Mouse (Mus musculus) brain, embryonic 14.5 days (tissue): ENCODE measurements around the gene Alg1. TPM values are rescaled to one million over a fixed set of nuclear protein-coding genes. Genes with fewer than 3 reads are reported as not detected.

ENCODE experiments used
- DNase-seq: peaks from one replicate; pipeline ENCODE4 v3.0.0-alpha.2; 2011; ENCODE audit warnings: low read depth
- CTCF ChIP-seq: fragments of 200-500 bp; IDR thresholded peaks from 2 replicates; pipeline ENCODE4 v1.5.1; 2012; ENCODE audit warnings: inconsistent platforms, mild to moderate bottlenecking, moderate library complexity, borderline replicate concordance; ENCODE audit not compliant: insufficient read depth, insufficient read length; ENCODE audit errors: extremely low read depth
- POLR2A ChIP-seq: fragments of 200-500 bp; IDR thresholded peaks from 2 replicates; pipeline ENCODE4 v1.6.1; 2012; ENCODE audit warnings: mild to moderate bottlenecking, inconsistent platforms, borderline replicate concordance; ENCODE audit not compliant: poor library complexity, insufficient read depth, insufficient read length, severe bottlenecking; ENCODE audit errors: extremely low read depth
- polyA plus RNA-seq: library from polyadenylated mRNA; depleted of rRNA; stranded (reverse); fragments of >200 nt; gene quantifications from 2 replicates; pipeline ENCODE4 v1.2.3, GENCODE M21; 2012; rRNA removed

Alg1 gene
- polyA plus RNA-seq = 42.9 and 56.6 TPM in 2 replicates

DNA sequence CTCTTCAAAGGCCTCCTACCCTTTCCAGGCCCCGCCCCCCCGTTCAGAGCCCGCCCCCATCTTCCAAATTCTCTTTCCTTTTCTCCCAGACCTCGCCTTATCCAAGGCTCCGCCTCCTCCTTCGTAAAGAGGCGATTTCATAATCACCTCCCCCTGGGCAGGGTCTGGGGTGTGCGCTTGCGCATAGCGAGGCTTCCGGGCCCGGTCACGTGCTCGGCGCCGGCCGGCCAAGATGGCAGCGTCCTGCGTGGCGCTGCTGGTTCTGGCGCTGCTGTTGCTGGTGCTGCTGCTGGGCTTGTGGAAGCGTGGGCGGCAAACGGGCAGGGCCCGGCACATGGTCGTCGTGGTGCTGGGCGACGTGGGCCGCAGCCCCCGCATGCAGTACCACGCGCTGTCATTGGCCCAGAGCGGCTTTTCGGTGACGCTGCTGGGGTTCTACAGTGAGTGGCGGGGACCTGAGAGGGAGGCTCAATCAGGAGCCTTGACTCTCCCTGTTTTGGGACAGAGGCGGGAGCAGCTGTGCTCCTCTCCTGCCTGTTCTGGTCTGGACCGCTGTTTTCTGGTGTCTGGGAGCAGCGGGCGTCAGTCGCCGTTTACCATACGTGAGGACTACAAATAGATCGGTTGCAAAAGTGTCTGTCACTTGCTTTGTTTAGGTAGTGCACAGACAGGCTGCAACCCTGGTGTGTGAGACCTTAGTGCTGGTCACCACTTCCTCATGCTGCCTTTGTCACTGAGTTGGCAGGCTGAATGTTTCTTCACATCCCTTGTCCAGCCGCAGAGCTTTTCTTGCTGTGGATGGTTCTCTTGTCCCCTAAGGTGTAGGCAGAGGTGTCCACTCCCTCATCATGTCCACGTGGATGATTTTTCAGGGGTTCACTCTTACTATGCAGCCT lies at the start of gene Alg1:
Gene Alg1 (plus strand): TSS at position 204 of the 896 bp plus-strand sequence.
- no peak for TF ChIP-seq CTCF
- TF ChIP-seq POLR2A = peak; percentile 100
- peak; percentile 97 for DNase-seq

DNA sequence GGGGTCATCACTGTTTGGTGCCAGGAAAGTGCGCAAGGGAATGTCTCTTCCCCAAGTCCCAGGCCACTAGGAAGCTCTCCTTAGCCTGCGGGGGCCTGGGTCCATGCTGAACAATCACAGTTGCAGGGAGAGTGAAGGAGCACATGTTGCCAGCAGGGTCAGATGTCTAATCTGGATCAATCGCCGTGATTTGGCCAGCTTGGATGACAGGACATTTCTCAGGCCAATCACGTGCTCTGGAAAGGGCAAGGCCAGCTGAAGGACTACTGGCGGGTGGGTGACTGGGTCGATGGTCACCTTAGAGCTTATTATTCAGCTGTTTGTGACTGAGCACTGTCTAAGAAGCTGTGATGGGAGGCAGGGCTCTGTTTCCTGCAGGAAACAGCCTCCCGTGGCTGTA lies 49.3 kb upstream of the Alg1 start:
- DNase-seq = no peak
- TF ChIP-seq CTCF (no peak), POLR2A (no peak)

DNA sequence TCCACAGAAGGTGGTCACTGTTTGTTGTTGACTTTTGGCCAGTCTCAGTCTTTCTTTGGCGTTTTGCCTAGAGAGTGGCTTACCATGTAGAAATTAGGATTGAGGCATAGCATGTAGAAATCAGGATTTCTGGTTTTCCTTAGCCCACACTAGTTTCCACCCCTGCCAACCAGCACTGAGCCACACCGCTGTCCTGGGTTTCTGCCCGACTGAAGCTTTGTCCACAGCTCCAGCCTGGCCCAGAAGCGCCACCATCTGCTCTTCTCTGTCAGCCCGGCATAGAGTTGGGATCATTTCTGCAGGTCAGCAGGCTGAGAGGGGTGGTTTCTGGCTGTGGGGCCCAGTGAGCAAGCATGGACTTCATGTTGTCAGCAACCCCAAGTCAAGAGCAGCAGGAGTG lies 48.5 kb upstream of the Alg1 start:
- no peak for DNase-seq
- TF ChIP-seq CTCF (no peak), POLR2A (no peak)

DNA sequence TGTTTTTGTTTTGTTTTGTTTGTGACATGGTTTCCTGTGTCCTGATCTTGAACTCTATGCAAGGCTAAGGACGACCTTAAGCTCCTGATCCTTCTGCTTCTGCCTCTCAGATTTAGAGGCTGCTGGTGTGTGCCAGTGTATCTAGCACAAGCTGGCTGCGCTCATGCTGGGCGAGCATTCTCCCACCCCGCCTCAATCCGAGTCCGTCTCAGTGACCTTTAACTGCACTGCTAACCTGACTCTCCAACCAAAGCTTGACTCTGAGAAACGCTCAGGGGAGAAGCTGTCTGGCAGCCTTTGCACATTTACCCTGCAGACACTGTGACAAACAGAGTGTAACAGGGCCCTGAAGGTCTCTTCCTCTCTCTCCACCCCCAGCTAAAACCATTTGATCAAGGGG lies 47.7 kb upstream of the Alg1 start:
- TF ChIP-seq POLR2A (no peak), CTCF (no peak)

DNA sequence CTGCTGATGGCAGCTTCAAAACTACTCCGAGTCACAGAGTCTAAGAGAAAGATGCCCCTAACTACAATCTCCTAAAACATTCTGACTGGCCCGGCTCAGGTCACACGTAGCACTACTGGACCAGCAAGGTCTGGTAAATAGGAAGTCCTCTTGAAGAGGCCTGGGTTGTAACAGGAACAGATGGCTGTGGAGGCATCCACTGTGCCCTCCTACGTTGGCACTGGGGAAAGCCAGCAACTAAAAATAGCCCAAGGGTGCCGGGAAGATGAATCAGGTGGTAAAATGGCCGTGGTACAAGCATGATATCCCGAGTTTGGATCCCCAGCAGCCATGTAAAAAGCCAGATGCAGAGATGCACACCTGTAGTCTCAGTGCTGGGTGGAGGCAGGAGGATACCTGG lies 47.2 kb upstream of the Alg1 start:
- DNase-seq = no peak
- no peak for TF ChIP-seq CTCF
- no peak for TF ChIP-seq POLR2A

More for the DNA sequence above, 47.7 kb upstream of the Alg1 start:
- DNase-seq = no peak

DNA sequence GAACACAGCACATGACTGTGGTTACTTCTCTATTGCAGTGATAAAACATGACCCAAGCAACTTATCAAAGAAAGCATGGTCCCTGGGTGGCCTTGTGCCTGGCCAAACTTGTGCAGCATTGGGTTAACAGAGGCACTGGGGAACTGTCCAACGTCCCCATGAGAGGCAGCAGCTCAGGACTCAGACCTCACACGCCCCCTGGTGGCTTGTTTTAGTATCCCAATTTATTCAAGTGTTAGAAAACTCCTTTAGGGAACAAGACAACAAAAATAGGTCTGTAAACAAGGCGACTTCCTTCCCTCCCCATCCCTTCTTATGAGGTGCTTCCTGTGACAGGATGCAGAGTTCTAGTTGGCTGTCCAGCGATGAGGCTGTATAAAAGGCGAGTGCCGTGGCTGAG lies 38.3 kb upstream of the Alg1 start:
- peak; percentile 50 for DNase-seq
- TF ChIP-seq POLR2A (no peak), CTCF (peak; percentile 70)

DNA sequence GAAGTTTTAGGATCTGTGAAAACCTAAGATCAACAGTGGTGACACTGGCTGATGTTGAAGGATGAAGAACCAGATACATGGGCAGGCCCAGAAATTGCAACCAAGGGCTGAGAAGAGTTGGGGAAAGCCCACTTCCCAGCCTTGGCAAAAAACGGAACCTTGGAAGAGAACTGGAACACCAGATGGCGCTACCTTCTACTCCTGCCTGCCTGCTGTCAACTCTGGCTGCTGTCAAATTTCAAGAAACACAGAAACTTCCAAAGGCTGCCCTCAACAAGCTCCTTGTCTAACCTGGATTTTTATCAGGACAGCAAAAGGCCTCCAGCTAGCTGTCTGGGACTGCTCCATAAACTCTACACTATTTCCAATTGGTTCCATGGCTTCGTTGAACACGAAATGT lies 30.7 kb upstream of the Alg1 start:
- TF ChIP-seq POLR2A = no peak
- TF ChIP-seq CTCF = peak; percentile 72
- peak; percentile 64 for DNase-seq

DNA sequence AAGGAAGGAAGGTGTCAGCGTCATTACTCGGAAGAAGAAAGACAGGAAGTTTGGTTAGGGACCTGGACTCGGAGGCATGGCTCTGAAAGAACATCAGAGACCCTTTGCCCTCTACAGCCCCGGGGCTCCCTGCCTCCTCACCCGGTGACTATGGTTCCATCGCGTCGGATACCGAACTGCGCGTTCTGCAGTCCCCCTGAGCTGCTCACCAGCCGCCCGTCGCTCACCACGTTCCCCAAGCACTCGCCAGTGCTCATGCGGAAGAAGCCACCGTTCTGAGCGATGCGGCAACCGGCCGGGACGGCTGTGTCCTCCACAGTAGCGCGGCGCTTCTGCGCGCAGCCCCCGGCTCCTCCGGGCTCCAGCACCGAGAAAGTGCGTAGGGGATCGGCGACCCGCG lies 30.2 kb upstream of the Alg1 start:
- TF ChIP-seq CTCF (no peak), POLR2A (no peak)
- DNase-seq = no peak

DNA sequence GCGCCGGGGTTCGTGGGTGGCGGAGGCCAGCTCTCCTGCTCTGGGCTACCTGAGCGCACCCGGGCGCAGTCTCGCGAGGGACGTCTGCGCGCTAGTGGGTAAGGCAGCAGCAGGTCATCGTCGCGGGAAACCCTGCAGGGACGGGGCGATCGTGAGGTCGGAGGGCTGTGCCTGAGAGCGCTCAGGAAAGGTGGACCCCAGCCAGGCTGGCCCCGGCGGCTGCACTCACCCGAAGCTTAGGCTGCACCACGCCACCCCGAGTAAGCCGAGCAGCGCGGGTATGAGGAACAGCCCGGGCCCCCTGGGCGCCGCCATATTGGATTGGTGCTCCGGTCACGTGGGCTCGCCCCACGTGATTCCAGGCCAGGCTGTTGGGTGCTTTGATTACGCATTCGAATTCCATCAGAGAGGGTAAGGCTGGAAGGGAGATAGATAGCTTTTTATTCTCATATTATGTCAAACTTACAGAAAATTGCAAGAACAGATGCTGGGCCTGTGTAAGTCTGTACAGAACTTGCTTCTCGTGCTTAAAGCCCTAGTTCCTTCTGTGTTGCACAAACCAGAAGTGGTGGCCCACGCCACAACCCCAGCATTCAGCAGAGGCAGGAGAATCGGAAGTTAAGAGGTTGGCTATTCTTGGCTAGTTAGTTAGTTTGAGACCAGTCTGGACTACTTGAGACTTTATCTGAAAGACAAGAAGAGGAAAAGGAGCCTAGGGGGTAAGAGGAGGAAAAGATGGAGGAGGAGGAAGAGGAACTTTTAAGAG lies 29.6 kb upstream of the Alg1 start, which contains the start of gene Nagpa:
Gene Nagpa (minus strand): TSS at position 345 of the 766 bp plus-strand sequence.
- DNase-seq = peak; percentile 91
- TF ChIP-seq POLR2A (peak; percentile 32; the same call in 1 of the 2 replicates), CTCF (no peak)

DNA sequence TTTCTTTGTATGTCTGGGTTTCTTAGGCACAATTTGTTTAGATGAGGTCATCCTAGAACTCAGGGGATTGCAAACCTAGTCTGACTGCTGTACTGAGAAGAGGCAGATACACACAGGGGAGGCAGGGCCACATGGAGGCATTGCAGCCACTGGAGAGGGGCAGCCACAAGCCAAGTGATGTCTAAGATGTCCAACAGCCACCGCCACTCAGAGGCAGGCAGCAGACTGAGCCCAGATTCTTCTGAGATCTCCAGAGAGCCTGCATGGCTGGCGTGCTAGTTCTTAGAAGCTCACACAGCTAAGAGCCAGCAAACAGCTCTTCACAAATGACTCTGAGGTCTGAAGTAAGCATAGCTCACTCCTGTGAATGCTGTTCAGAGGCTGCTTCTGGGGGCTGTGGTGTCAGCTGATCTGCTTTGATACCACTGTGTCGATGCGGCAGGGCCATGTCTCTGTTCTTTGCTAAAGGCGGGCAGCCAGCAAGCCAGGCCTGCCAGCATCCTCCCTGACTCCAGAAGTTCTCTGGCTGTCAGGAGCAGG lies 27.9 kb upstream of the Alg1 start:
- TF ChIP-seq POLR2A (no peak), CTCF (no peak)
- DNase-seq = no peak

DNA sequence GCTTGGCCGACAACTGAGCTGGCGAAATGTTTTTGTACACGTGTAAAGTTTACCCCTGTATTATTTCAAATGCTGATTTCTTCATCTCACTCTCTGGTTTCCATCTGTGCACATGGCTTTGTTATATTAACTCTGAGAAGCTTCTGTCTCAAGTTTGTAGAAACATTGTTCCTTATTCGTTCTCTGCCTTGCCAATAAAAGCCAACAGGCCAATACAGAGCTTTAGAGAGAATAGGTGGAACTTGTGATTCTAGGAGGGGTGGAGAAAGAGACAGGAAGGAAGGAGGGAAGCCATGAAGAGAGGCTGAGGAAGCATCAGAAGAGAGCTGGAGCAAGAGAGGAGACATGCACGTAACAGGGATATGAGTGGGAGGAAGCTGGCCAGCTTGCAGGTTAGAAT lies 27.4 kb upstream of the Alg1 start:
- no peak for DNase-seq

More for the DNA sequence above, 27.4 kb upstream of the Alg1 start:
- TF ChIP-seq POLR2A (no peak), CTCF (no peak)
